Mouse (Mus musculus) heart, adult 2 months (tissue): ENCODE results near the gene Dgcr2.

Experiments used
- CTCF ChIP-seq: fragments of 200-600 bp; IDR thresholded peaks from 2 replicates; pipeline ENCODE4 v1.8.1; 2022; ENCODE audit warnings: antibody characterized with exemption, mild to moderate bottlenecking, moderate library complexity
- EP300 ChIP-seq: fragments of 200-500 bp; IDR thresholded peaks from 2 replicates; pipeline ENCODE4 v1.6.1; 2011; ENCODE audit warnings: low read depth, low read length, control low read depth; ENCODE audit not compliant: insufficient read depth
- POLR2A ChIP-seq: fragments of 200-500 bp; IDR thresholded peaks from 2 replicates; pipeline ENCODE4 v1.6.1; 2011; ENCODE audit warnings: mild to moderate bottlenecking, low read depth, low read length, control low read depth; ENCODE audit not compliant: insufficient read depth

DNA sequence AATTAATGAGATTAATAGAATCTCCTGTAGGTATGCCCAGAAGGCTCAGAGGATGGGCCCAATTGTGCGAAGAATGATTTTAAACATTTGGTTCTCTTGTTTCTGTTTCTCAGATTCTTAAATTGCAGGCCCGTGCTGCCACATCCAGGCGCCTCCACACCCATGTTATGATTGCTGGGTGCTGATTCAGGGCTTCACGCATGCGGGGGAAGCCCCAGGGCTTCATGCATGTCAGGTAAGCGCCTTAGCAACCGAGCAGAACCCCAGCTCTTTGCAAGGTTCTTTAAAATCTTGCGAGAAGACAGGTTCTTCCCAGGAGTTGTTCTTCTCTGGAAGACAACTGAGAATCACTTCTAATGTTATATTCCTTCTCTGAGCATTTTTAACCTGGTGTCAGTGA, 45.1 kb upstream of the Dgcr2 start:
- TF ChIP-seq EP300 (no peak), CTCF (no peak), POLR2A (no peak)
